Mouse (Mus musculus) liver, adult 2 months (tissue): ENCODE measurements around the gene Dppa4.

Source experiments
- CTCF ChIP-seq: fragments of 200-500 bp; IDR thresholded peaks from 2 replicates; pipeline ENCODE4 v1.5.1; 2011; ENCODE audit warnings: low read depth, low read length, control low read depth
- POLR2A ChIP-seq: fragments of 200-500 bp; IDR thresholded peaks from 2 replicates; pipeline ENCODE4 v1.6.1; 2011; ENCODE audit warnings: low read length, control low read depth; ENCODE audit not compliant: insufficient read depth; ENCODE audit errors: extremely low read depth

- TF ChIP-seq CTCF (no peak), POLR2A (no peak)
Observed at GRCm38 (mm10) chr16:48237676-48238075, 45.9 kb upstream of the Dppa4 start.
